Mouse (Mus musculus): ENCODE measurements around the gene Gnl3l. TPM values are rescaled to one million over a fixed set of nuclear protein-coding genes. Genes with fewer than 3 reads are reported as not detected.

Gnl3l gene
- polyA plus RNA-seq, 1 experiment = 15.2 TPM

- no peaks in the 10 kb centered on the region for H3K79me2 ChIP-seq (ENCODE audit: control insufficient read depth, insufficient read depth)
- peak overlapping the region; percentile 19 for H3ac ChIP-seq (ENCODE audit: control insufficient read depth, insufficient read length)
- peak overlapping the region; percentile 31 for H3K4me3 ChIP-seq
- TF ChIP-seq POLR2A (IDR thresholded peaks at IDR 0.05; ENCODE audit: insufficient read length, low read depth) = no peak
- no peak for TF ChIP-seq POLR2AphosphoS2 (IDR thresholded peaks at IDR 0.05; ENCODE audit: insufficient read length, low read depth)
- no peak for TF ChIP-seq TCF3 (IDR thresholded peaks at IDR 0.05; ENCODE audit: insufficient read length, low read depth)
- TF ChIP-seq SRF (IDR thresholded peaks at IDR 0.05; ENCODE audit: control insufficient read depth, insufficient read length, low read depth) = no peak
- TF ChIP-seq MYOG (IDR thresholded peaks at IDR 0.05; ENCODE audit: control insufficient read depth in 1 of 3, insufficient read depth in 1 of 3, insufficient read length in 2 of 3, low read depth in 2 of 3) = no peak
- TF ChIP-seq REST (IDR thresholded peaks at IDR 0.05; ENCODE audit: insufficient read depth, insufficient read length) = no peak
- TF ChIP-seq USF1 (IDR thresholded peaks at IDR 0.05; ENCODE audit: low read depth) = no peak
- no peak for TF ChIP-seq MAX (IDR thresholded peaks at IDR 0.05; ENCODE audit: low read depth)
- H3K4me2 ChIP-seq (ENCODE audit: low read depth) = peak overlapping the region; percentile 80
- no peaks in the 10 kb centered on the region for H3K36me3 ChIP-seq (ENCODE audit: control insufficient read depth, insufficient read depth)
- H3K27me3 ChIP-seq (ENCODE audit: control insufficient read depth, insufficient read depth, insufficient read length) = no peaks in the 10 kb centered on the region
Observed at GRCm38 (mm10) chrX:151047431-151048058, 30.4 kb upstream of the Gnl3l start.

GRCm38 (mm10) chrX:151046777-151047430 is 29.8 kb upstream of the Gnl3l start:
- peak overlapping the region; percentile 31 for H3K4me3 ChIP-seq
- H3K4me2 ChIP-seq (ENCODE audit: low read depth) = peak overlapping the region; percentile 39
- no peaks in the 10 kb centered on the region for H3K36me3 ChIP-seq (ENCODE audit: control insufficient read depth, insufficient read depth)
- H3ac ChIP-seq (ENCODE audit: control insufficient read depth, insufficient read length) = peak overlapping the region; percentile 19
- H3K79me2 ChIP-seq (ENCODE audit: control insufficient read depth, insufficient read depth) = no peaks in the 10 kb centered on the region
- TF ChIP-seq POLR2AphosphoS2 (IDR thresholded peaks at IDR 0.05; ENCODE audit: insufficient read length, low read depth) (peak; percentile 64), USF1 (IDR thresholded peaks at IDR 0.05; ENCODE audit: low read depth) (no peak), POLR2A (IDR thresholded peaks at IDR 0.05; ENCODE audit: insufficient read length, low read depth) (peak; percentile 66)
- no peaks in the 10 kb centered on the region for H3K27me3 ChIP-seq (ENCODE audit: control insufficient read depth, insufficient read depth, insufficient read length)

GRCm38 (mm10) chrX:151046321-151046720 is 29.2 kb upstream of the Gnl3l start:
- Histone ChIP-seq H3K4me2 (ENCODE audit: low read depth) (peak overlapping the region; percentile 39), H3K27me3 (ENCODE audit: control insufficient read depth, insufficient read depth, insufficient read length) (no peaks in the 10 kb centered on the region), H3K4me3 (peak overlapping the region; percentile 31), H3K36me3 (ENCODE audit: control insufficient read depth, insufficient read depth) (no peaks in the 10 kb centered on the region), H3ac (ENCODE audit: control insufficient read depth, insufficient read length) (no peak overlapping the region), H3K79me2 (ENCODE audit: control insufficient read depth, insufficient read depth) (no peaks in the 10 kb centered on the region)
- no peak for TF ChIP-seq E2F4 (IDR thresholded peaks at IDR 0.05; ENCODE audit: insufficient read depth)
- no peak for TF ChIP-seq MYOD1 (IDR thresholded peaks at IDR 0.05; ENCODE audit: control insufficient read depth in 1 of 3, insufficient read length in 2 of 3, low read depth in 2 of 3)
- no peak for TF ChIP-seq TCF3 (IDR thresholded peaks at IDR 0.05; ENCODE audit: insufficient read length, low read depth)
- no peak for TF ChIP-seq REST (IDR thresholded peaks at IDR 0.05; ENCODE audit: insufficient read depth, insufficient read length)
- TF ChIP-seq CEBPB (IDR thresholded peaks at IDR 0.05; ENCODE audit: insufficient read depth, poor library complexity, severe bottlenecking) = no peak
- no peak for TF ChIP-seq POLR2A (IDR thresholded peaks at IDR 0.05; ENCODE audit: insufficient read length, low read depth)
- no peak for TF ChIP-seq MAX (IDR thresholded peaks at IDR 0.05; ENCODE audit: low read depth)
- TF ChIP-seq SRF (IDR thresholded peaks at IDR 0.05; ENCODE audit: control insufficient read depth, insufficient read length, low read depth) = no peak
- no peak for TF ChIP-seq MYOG (IDR thresholded peaks at IDR 0.05; ENCODE audit: control insufficient read depth in 1 of 3, insufficient read depth in 1 of 3, insufficient read length in 2 of 3, low read depth in 2 of 3)
- no peak for TF ChIP-seq USF1 (IDR thresholded peaks at IDR 0.05; ENCODE audit: low read depth)
- no peak for TF ChIP-seq POLR2AphosphoS2 (IDR thresholded peaks at IDR 0.05; ENCODE audit: insufficient read length, low read depth)

GRCm38 (mm10) chrX:151045850-151046249 is 28.7 kb upstream of the Gnl3l start, which contains the start of gene Fgd1:
Gene Fgd1 (plus strand): TSS chrX:151046150.
- H3K36me3 ChIP-seq (ENCODE audit: control insufficient read depth, insufficient read depth) = no peaks in the 10 kb centered on the region
- TF ChIP-seq POLR2AphosphoS2 (IDR thresholded peaks at IDR 0.05; ENCODE audit: insufficient read length, low read depth) = no peak
- no peak for TF ChIP-seq E2F4 (IDR thresholded peaks at IDR 0.05; ENCODE audit: insufficient read depth)
- TF ChIP-seq MYOG (IDR thresholded peaks at IDR 0.05; ENCODE audit: control insufficient read depth in 1 of 3, insufficient read depth in 1 of 3, insufficient read length in 2 of 3, low read depth in 2 of 3) = no peak
- no peak for TF ChIP-seq CEBPB (IDR thresholded peaks at IDR 0.05; ENCODE audit: insufficient read depth, poor library complexity, severe bottlenecking)
- TF ChIP-seq TCF3 (IDR thresholded peaks at IDR 0.05; ENCODE audit: insufficient read length, low read depth) = no peak
- no peak for TF ChIP-seq SRF (IDR thresholded peaks at IDR 0.05; ENCODE audit: control insufficient read depth, insufficient read length, low read depth)
- TF ChIP-seq MAX (IDR thresholded peaks at IDR 0.05; ENCODE audit: low read depth) = no peak
- TF ChIP-seq REST (IDR thresholded peaks at IDR 0.05; ENCODE audit: insufficient read depth, insufficient read length) = no peak
- no peak for TF ChIP-seq POLR2A (IDR thresholded peaks at IDR 0.05; ENCODE audit: insufficient read length, low read depth)
- no peak for TF ChIP-seq TCF12 (IDR thresholded peaks at IDR 0.05; ENCODE audit: insufficient read depth, poor library complexity, severe bottlenecking)
- no peak for TF ChIP-seq MYOD1 (IDR thresholded peaks at IDR 0.05; ENCODE audit: control insufficient read depth in 1 of 3, insufficient read length in 2 of 3, low read depth in 2 of 3)
- TF ChIP-seq USF1 (IDR thresholded peaks at IDR 0.05; ENCODE audit: low read depth) = no peak

GRCm38 (mm10) chrX:151041223-151041622 is 24.1 kb upstream of the Gnl3l start:
- H3K79me2 ChIP-seq (ENCODE audit: control insufficient read depth, insufficient read depth) = no peaks in the 10 kb centered on the region
- H3K36me3 ChIP-seq (ENCODE audit: control insufficient read depth, insufficient read depth) = no peaks in the 10 kb centered on the region
- no peak overlapping the region for H3K4me3 ChIP-seq
- no peaks in the 10 kb centered on the region for H3K27me3 ChIP-seq (ENCODE audit: control insufficient read depth, insufficient read depth, insufficient read length)
- no peak overlapping the region for H3K4me2 ChIP-seq (ENCODE audit: low read depth)
- H3ac ChIP-seq (ENCODE audit: control insufficient read depth, insufficient read length) = no peak overlapping the region
- no peak for TF ChIP-seq MAX (IDR thresholded peaks at IDR 0.05; ENCODE audit: low read depth)
- TF ChIP-seq TCF12 (IDR thresholded peaks at IDR 0.05; ENCODE audit: insufficient read depth, poor library complexity, severe bottlenecking) = no peak
- TF ChIP-seq MYOD1 (IDR thresholded peaks at IDR 0.05; ENCODE audit: control insufficient read depth in 1 of 3, insufficient read length in 2 of 3, low read depth in 2 of 3) = no peak
- no peak for TF ChIP-seq MYOG (IDR thresholded peaks at IDR 0.05; ENCODE audit: control insufficient read depth in 1 of 3, insufficient read depth in 1 of 3, insufficient read length in 2 of 3, low read depth in 2 of 3)
- TF ChIP-seq TCF3 (IDR thresholded peaks at IDR 0.05; ENCODE audit: insufficient read length, low read depth) = no peak
- no peak for TF ChIP-seq POLR2A (IDR thresholded peaks at IDR 0.05; ENCODE audit: insufficient read length, low read depth)
- no peak for TF ChIP-seq POLR2AphosphoS2 (IDR thresholded peaks at IDR 0.05; ENCODE audit: insufficient read length, low read depth)
- no peak for TF ChIP-seq E2F4 (IDR thresholded peaks at IDR 0.05; ENCODE audit: insufficient read depth)
- no peak for TF ChIP-seq REST (IDR thresholded peaks at IDR 0.05; ENCODE audit: insufficient read depth, insufficient read length)
- TF ChIP-seq CEBPB (IDR thresholded peaks at IDR 0.05; ENCODE audit: insufficient read depth, poor library complexity, severe bottlenecking) = no peak
- no peak for TF ChIP-seq USF1 (IDR thresholded peaks at IDR 0.05; ENCODE audit: low read depth)
- no peak for TF ChIP-seq SRF (IDR thresholded peaks at IDR 0.05; ENCODE audit: control insufficient read depth, insufficient read length, low read depth)

More at GRCm38 (mm10) chrX:151045850-151046249, 28.7 kb upstream of the Gnl3l start, which contains the start of gene Fgd1:
- Histone ChIP-seq H3K27me3 (ENCODE audit: control insufficient read depth, insufficient read depth, insufficient read length) (no peaks in the 10 kb centered on the region), H3K4me3 (peak within 1 kb of the TSS; percentile 31), H3ac (ENCODE audit: control insufficient read depth, insufficient read length) (peak within 1 kb of the TSS; percentile 19), H3K4me2 (ENCODE audit: low read depth) (peak within 1 kb of the TSS; percentile 39), H3K79me2 (ENCODE audit: control insufficient read depth, insufficient read depth) (no peaks in the 10 kb centered on the region)
